Mouse (Mus musculus): ENCODE data around the gene Lrrc17. TPM values are rescaled to one million over a fixed set of nuclear protein-coding genes. Genes with fewer than 3 reads are reported as not detected.

Gene Lrrc17
- polyA plus RNA-seq, 1 experiment from 2014 or later: 42.8 TPM

DNA sequence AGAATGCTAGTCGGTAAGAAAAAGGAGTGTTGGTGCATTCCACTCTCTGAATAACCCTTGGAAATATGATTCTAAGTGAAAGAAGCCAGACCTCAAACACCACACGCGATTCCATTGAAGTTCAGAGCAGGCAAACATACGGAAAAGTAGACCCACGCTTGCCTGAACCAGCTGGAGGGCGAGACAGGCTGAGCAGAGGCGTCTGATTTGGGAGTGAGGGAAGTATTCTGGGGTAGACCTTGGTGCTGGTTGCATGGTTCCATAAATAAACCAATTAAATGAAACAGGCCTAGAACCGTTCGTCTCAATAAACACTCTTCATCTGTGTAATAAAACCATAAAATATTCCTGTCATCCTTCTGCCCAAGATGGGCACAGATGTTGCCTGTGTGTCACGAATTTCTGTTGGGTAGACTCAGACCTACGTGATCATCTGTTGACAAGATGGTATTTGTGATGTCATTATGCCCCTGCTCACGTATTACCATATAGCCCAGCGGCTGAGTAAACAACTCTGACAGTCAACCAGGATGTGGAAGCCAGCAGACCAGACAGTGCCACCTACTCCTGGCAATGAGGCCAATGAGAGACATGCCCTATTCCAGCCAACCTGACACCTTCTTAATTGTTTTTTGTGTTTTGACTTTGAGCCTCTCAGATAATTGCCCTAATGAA is 40.3 kb upstream of the Lrrc17 start:
- Histone ChIP-seq H3K4me1 (ENCODE audit: control insufficient read depth, insufficient read depth, low read length) (no peaks in the 10 kb centered on the region), H3K4me2 (ENCODE audit: low read depth, low read length) (no peak overlapping the region)
- WGBS: 83% methylated on average over 13 of the region's 13 CpGs

DNA sequence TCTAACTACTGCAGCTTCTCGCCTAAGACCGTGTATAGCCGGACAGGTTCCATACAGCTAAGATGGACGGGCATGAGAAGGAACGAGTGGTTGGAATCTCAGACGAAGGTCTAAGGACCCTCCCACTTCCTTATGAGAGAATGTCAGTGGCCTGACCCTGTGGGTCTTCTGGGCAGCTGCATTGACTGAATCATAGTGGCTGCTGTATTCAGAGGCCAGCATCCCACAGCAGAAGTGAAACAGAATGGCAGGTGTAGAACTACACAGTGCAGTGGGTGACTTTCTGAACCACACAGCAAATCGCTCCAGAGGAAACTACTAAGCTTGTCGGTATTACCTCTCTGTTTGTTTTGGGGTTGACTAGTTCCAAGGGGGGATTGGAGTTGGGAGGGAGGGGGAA is 38.2 kb upstream of the Lrrc17 start:
- Histone ChIP-seq H3K27ac (replicated peaks; ENCODE audit: low read depth, low read length) (no peak overlapping the region), H3K4me1 (ENCODE audit: control insufficient read depth, insufficient read depth, low read length) (no peaks in the 10 kb centered on the region), H3K36me3 (replicated peaks; ENCODE audit: control insufficient read depth, insufficient read depth, low read depth, low read length) (no peaks in the 10 kb centered on the region), H3K4me2 (ENCODE audit: low read depth, low read length) (no peak overlapping the region), H3K27me3 (ENCODE audit: control insufficient read depth, insufficient read depth, low read length) (no peaks in the 10 kb centered on the region), H3K9me3 (replicated peaks; ENCODE audit: control insufficient read depth, low read length) (no peaks in the 10 kb centered on the region), H3K9ac (replicated peaks; ENCODE audit: low read length) (no peak overlapping the region), H3K4me3 (ENCODE audit: low read depth, low read length) (no peak overlapping the region)
- WGBS: 81% methylated on average over 8 of the region's 8 CpGs
- DNase-seq (ENCODE audit: low spot score): no peak
- ATAC-seq (replicated peaks; ENCODE audit: insufficient number of reproducible peaks, low FRiP score, low TSS enrichment, low read depth): no peak

More for the DNA sequence above, 40.3 kb upstream of the Lrrc17 start:
- no peaks in the 10 kb centered on the region for H3K36me3 ChIP-seq (replicated peaks; ENCODE audit: control insufficient read depth, insufficient read depth, low read depth, low read length)
- H3K27me3 ChIP-seq (ENCODE audit: control insufficient read depth, insufficient read depth, low read length): no peaks in the 10 kb centered on the region
- H3K4me3 ChIP-seq (ENCODE audit: low read depth, low read length): no peak overlapping the region
- H3K27ac ChIP-seq (replicated peaks; ENCODE audit: low read depth, low read length): no peak overlapping the region
- DNase-seq (ENCODE audit: low spot score): no peak
- no peak for ATAC-seq (replicated peaks; ENCODE audit: insufficient number of reproducible peaks, low FRiP score, low TSS enrichment, low read depth)
- no peak overlapping the region for H3K9ac ChIP-seq (replicated peaks; ENCODE audit: low read length)
- H3K9me3 ChIP-seq (replicated peaks; ENCODE audit: control insufficient read depth, low read length): no peaks in the 10 kb centered on the region

DNA sequence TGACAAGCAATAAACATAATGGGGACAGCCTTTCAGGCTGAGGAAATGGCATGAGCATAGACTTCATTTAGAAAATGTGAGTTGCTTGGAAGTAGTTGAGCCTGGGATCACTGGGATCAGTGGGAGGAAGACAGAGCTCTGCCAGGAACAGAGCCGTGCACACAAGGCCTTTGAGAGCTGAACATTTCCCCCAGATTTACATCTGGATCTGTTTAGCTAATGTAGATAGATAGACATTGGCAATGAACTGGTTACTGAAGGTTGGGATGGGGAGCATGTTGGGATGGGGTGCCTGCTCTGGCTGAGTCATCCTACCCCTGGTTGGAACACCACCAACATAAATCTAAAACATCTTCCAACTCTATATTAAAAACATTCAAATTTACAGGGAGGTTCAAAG is 36.5 kb upstream of the Lrrc17 start:
- no peak overlapping the region for H3K9ac ChIP-seq (replicated peaks; ENCODE audit: low read length)
- no peak overlapping the region for H3K27ac ChIP-seq (replicated peaks; ENCODE audit: low read depth, low read length)
- H3K9me3 ChIP-seq (replicated peaks; ENCODE audit: control insufficient read depth, low read length): no peaks in the 10 kb centered on the region
- ATAC-seq (replicated peaks; ENCODE audit: insufficient number of reproducible peaks, low FRiP score, low TSS enrichment, low read depth) (no peak), DNase-seq (ENCODE audit: low spot score) (no peak)
- no peaks in the 10 kb centered on the region for H3K4me1 ChIP-seq (ENCODE audit: control insufficient read depth, insufficient read depth, low read length)
- no peak overlapping the region for H3K4me3 ChIP-seq (ENCODE audit: low read depth, low read length)
- no peaks in the 10 kb centered on the region for H3K36me3 ChIP-seq (replicated peaks; ENCODE audit: control insufficient read depth, insufficient read depth, low read depth, low read length)
- H3K4me2 ChIP-seq (ENCODE audit: low read depth, low read length): no peak overlapping the region
- WGBS: 44% methylated on average over 1 of the region's 1 CpGs
- H3K27me3 ChIP-seq (ENCODE audit: control insufficient read depth, insufficient read depth, low read length): no peaks in the 10 kb centered on the region

DNA sequence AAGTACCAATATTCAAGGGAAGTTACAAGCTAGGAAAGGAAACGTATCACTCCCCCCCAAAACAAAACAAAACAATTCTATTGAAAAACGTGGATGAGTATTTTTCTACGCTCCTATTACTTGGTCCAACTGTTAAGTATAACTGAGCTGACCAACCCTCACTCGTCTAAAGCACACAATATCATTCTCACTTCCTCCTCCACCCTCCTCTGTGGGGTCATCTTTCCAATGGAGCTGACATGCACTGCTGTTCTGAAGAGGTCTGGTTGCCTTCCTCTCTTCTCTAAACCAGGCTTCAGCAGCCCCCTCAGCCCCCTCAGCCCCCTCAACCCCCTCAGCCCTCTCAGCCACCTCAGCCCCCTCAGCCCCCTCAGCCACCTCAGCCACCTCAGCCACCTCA is 33.6 kb upstream of the Lrrc17 start:
- 81% methylated on average over 4 of the region's 4 CpGs for WGBS
- Histone ChIP-seq H3K4me1 (ENCODE audit: control insufficient read depth, insufficient read depth, low read length) (no peaks in the 10 kb centered on the region), H3K9ac (replicated peaks; ENCODE audit: low read length) (no peak overlapping the region), H3K36me3 (replicated peaks; ENCODE audit: control insufficient read depth, insufficient read depth, low read depth, low read length) (no peaks in the 10 kb centered on the region), H3K27ac (replicated peaks; ENCODE audit: low read depth, low read length) (no peak overlapping the region), H3K27me3 (ENCODE audit: control insufficient read depth, insufficient read depth, low read length) (no peaks in the 10 kb centered on the region), H3K4me2 (ENCODE audit: low read depth, low read length) (no peak overlapping the region), H3K9me3 (replicated peaks; ENCODE audit: control insufficient read depth, low read length) (no peaks in the 10 kb centered on the region), H3K4me3 (ENCODE audit: low read depth, low read length) (no peak overlapping the region)
- no peak for ATAC-seq (replicated peaks; ENCODE audit: insufficient number of reproducible peaks, low FRiP score, low TSS enrichment, low read depth)
- DNase-seq (ENCODE audit: low spot score): no peak

DNA sequence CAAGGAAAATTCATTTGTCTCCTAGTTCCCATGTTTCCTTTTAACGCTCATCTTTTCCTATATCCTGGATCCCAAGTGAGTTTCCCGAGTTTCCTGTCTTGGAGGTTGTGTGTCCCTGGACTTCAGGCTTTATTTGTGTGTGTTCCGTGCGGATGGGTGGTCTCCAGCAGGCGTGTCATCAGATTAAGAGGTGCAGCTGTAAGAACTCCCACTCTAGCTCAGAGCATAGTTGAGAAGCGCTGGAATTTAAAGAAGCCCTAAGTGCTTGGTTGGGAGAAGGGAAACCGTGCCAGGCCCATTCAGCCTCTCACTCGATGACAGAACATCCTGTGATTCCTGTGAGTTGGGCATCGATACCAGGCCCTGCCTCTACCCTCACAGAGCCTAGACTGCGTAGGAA is 30.0 kb upstream of the Lrrc17 start:
- H3K9ac ChIP-seq (replicated peaks; ENCODE audit: low read length): no peak overlapping the region
- no peak for DNase-seq (ENCODE audit: low spot score)
- no peak for ATAC-seq (replicated peaks; ENCODE audit: insufficient number of reproducible peaks, low FRiP score, low TSS enrichment, low read depth)
- H3K36me3 ChIP-seq (replicated peaks; ENCODE audit: control insufficient read depth, insufficient read depth, low read depth, low read length): no peaks in the 10 kb centered on the region
- no peak overlapping the region for H3K4me2 ChIP-seq (ENCODE audit: low read depth, low read length)
- H3K27me3 ChIP-seq (ENCODE audit: control insufficient read depth, insufficient read depth, low read length): no peaks in the 10 kb centered on the region
- 72% methylated on average over 10 of the region's 10 CpGs for WGBS
- no peak overlapping the region for H3K27ac ChIP-seq (replicated peaks; ENCODE audit: low read depth, low read length)
- no peaks in the 10 kb centered on the region for H3K9me3 ChIP-seq (replicated peaks; ENCODE audit: control insufficient read depth, low read length)
- H3K4me1 ChIP-seq (ENCODE audit: control insufficient read depth, insufficient read depth, low read length): no peaks in the 10 kb centered on the region
- H3K4me3 ChIP-seq (ENCODE audit: low read depth, low read length): no peak overlapping the region

DNA sequence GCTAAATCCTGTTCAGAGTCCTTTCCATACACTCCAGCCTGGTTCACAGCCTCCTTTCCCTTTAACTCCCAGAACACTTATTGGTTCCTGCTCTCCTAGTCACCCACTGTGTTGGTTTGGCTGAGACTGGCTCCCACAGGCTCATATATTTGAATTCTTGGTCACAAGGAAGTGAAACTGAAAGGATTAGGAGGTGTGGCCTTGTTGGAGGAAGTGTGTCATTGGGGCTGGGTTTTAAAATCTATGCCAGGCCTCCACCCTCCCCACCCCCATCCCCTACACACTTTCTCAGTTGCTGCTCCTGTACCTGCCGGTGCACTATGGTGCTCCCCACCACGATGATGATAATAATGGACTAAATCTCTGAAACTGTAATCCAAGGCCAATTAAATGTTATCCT is 25.8 kb upstream of the Lrrc17 start:
- H3K27ac ChIP-seq (replicated peaks; ENCODE audit: low read depth, low read length): no peak overlapping the region
- H3K27me3 ChIP-seq (ENCODE audit: control insufficient read depth, insufficient read depth, low read length): no peaks in the 10 kb centered on the region
- ATAC-seq (replicated peaks; ENCODE audit: insufficient number of reproducible peaks, low FRiP score, low TSS enrichment, low read depth) (no peak), DNase-seq (ENCODE audit: low spot score) (no peak)
- H3K4me3 ChIP-seq (ENCODE audit: low read depth, low read length): no peak overlapping the region
- H3K4me2 ChIP-seq (ENCODE audit: low read depth, low read length): no peak overlapping the region
- no peak overlapping the region for H3K9ac ChIP-seq (replicated peaks; ENCODE audit: low read length)
- 93% methylated on average over 2 of the region's 2 CpGs for WGBS
- H3K4me1 ChIP-seq (ENCODE audit: control insufficient read depth, insufficient read depth, low read length): no peaks in the 10 kb centered on the region
- no peaks in the 10 kb centered on the region for H3K9me3 ChIP-seq (replicated peaks; ENCODE audit: control insufficient read depth, low read length)
- no peaks in the 10 kb centered on the region for H3K36me3 ChIP-seq (replicated peaks; ENCODE audit: control insufficient read depth, insufficient read depth, low read depth, low read length)

DNA sequence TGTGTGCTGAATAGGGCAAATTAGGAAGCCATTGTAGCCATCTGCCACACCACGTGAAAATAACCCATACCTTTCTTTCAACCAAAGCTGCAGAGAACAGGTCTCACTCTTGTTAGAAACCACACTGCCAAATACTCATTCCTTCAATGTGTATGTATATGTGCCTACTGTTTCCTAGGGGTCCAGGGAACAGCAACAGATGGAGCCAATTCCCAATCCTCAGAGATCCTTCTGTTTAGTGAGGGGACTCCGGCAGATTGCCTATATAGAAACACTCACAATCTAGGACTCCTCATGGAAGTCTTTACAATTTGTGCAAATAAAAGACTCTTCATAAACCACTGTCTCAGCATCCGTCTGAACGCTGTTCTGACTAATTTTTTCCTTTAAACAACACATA is 25.2 kb upstream of the Lrrc17 start:
- ATAC-seq (replicated peaks; ENCODE audit: insufficient number of reproducible peaks, low FRiP score, low TSS enrichment, low read depth) (no peak), DNase-seq (ENCODE audit: low spot score) (no peak)
- Histone ChIP-seq H3K9me3 (replicated peaks; ENCODE audit: control insufficient read depth, low read length) (no peaks in the 10 kb centered on the region), H3K27me3 (ENCODE audit: control insufficient read depth, insufficient read depth, low read length) (no peaks in the 10 kb centered on the region), H3K4me2 (ENCODE audit: low read depth, low read length) (no peak overlapping the region), H3K9ac (replicated peaks; ENCODE audit: low read length) (no peak overlapping the region), H3K4me1 (ENCODE audit: control insufficient read depth, insufficient read depth, low read length) (no peaks in the 10 kb centered on the region), H3K27ac (replicated peaks; ENCODE audit: low read depth, low read length) (no peak overlapping the region), H3K4me3 (ENCODE audit: low read depth, low read length) (no peak overlapping the region), H3K36me3 (replicated peaks; ENCODE audit: control insufficient read depth, insufficient read depth, low read depth, low read length) (no peaks in the 10 kb centered on the region)
- 70% methylated on average over 4 of the region's 4 CpGs for WGBS

DNA sequence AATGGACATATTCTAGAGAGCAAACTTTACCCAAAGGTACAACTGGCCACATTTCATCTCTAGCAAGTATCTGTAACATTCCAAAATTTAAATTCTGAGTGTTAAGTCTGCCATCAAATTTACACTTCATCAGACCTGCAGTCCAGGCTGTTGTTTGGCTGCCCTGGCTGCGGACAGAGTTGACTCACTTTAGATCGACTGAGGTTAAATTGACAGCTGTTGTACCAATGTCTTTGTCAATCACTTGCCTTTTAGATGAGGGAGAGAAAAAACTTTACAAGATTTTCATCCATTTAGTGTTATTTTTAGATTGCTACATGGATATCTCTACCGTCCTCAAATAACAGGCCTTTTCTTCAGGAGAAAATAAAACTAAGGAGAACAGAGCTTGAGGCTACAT is 24.2 kb upstream of the Lrrc17 start:
- WGBS: 77% methylated on average over 3 of the region's 3 CpGs
- no peaks in the 10 kb centered on the region for H3K36me3 ChIP-seq (replicated peaks; ENCODE audit: control insufficient read depth, insufficient read depth, low read depth, low read length)
- H3K9ac ChIP-seq (replicated peaks; ENCODE audit: low read length): no peak overlapping the region
- no peak overlapping the region for H3K4me2 ChIP-seq (ENCODE audit: low read depth, low read length)
- H3K9me3 ChIP-seq (replicated peaks; ENCODE audit: control insufficient read depth, low read length): no peaks in the 10 kb centered on the region
- H3K4me1 ChIP-seq (ENCODE audit: control insufficient read depth, insufficient read depth, low read length): no peaks in the 10 kb centered on the region
- H3K4me3 ChIP-seq (ENCODE audit: low read depth, low read length): no peak overlapping the region
- ATAC-seq (replicated peaks; ENCODE audit: insufficient number of reproducible peaks, low FRiP score, low TSS enrichment, low read depth) (no peak), DNase-seq (ENCODE audit: low spot score) (no peak)
- no peaks in the 10 kb centered on the region for H3K27me3 ChIP-seq (ENCODE audit: control insufficient read depth, insufficient read depth, low read length)
- H3K27ac ChIP-seq (replicated peaks; ENCODE audit: low read depth, low read length): no peak overlapping the region

Measured in embryonic facial prominence, embryonic 11.5 days (tissue).